In the genomic region with DNA sequence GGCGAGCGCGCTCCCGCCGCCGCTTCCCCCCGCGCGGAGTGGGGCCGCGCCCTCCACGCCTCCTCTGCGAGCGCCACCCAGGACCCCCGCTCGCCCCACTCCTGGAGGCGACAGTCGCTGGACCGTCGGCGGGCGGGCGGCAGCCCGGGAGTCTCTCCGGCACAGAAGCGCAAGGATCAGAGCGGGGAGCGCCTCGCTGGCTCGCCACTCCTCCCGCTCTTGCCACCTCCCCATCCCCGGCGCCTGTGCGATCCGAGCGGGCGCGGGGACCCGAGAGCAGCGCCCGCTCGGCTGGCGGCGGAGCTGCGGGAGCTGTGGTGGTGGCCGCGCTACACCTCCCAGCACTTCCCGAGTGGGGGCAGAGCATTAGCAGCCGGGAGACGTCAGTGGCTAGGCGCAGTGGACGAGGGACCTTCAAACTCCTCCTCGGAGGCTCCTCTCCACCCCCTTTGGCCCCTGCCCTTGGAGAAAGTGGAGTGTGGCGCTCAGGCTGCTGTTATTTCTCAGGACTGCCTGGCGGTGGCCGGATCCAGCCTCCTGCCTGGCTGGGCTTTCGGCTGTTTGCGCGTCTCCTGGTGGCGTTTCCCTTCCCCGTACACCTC, we compare ENCODE assay signal across 8 mouse cellular contexts. TPM values are rescaled to one million over a fixed set of nuclear protein-coding genes. Genes with fewer than 3 reads are reported as not detected.
DNase-seq lines count a peak whose midpoint lies in the region; ATAC-seq and TF ChIP-seq lines count a peak whose summit lies in the region.

A gene (plus strand): TSS at position 113 of the 602 bp plus-strand sequence.

- peak within 1 kb of the TSS; percentile 59 for H3K9ac ChIP-seq in embryonic facial prominence, embryonic 15.5 days
- peak within 1 kb of the TSS; percentile 75 for H3K9ac ChIP-seq in heart, embryonic 11.5 days (ENCODE audit: low read depth, low read length)
- peak within 1 kb of the TSS; percentile 85 for H3K9ac ChIP-seq in kidney, embryonic 14.5 days (ENCODE audit: low read depth, low read length)
- H3K9ac ChIP-seq in midbrain, embryonic 15.5 days, result peak within 1 kb of the TSS; percentile 71

- no peaks in the 10 kb centered on the region for H3K9me3 ChIP-seq in embryonic facial prominence, embryonic 15.5 days (replicated peaks)
- no peaks in the 10 kb centered on the region for H3K9me3 ChIP-seq in heart, embryonic 11.5 days (replicated peaks; ENCODE audit: control insufficient read depth, low read length)
- no peaks in the 10 kb centered on the region for H3K9me3 ChIP-seq in kidney, embryonic 14.5 days (ENCODE audit: control insufficient read depth, low read length)
- H3K9me3 ChIP-seq in midbrain, embryonic 15.5 days, result no peaks in the 10 kb centered on the region

- H3K36me3 ChIP-seq in C2C12 (ENCODE audit: control insufficient read depth, insufficient read depth), result no peaks in the 10 kb centered on the region
- H3K36me3 ChIP-seq in embryonic facial prominence, embryonic 15.5 days, result no peaks in the 10 kb centered on the region
- H3K36me3 ChIP-seq in heart, embryonic 11.5 days (ENCODE audit: control insufficient read depth, insufficient read depth, low read length), result no peaks in the 10 kb centered on the region
- H3K36me3 ChIP-seq in kidney, embryonic 14.5 days (ENCODE audit: control insufficient read depth, insufficient read depth, low read length), result no peaks in the 10 kb centered on the region
- no peaks in the 10 kb centered on the region for H3K36me3 ChIP-seq in midbrain, embryonic 15.5 days (replicated peaks)
- no peaks in the 10 kb centered on the region for H3K36me3 ChIP-seq in testis, adult 2 months (ENCODE audit: control insufficient read depth, insufficient read depth, low read length)

- H3K27me3 ChIP-seq in C2C12 (ENCODE audit: control insufficient read depth, insufficient read depth, insufficient read length), result no peaks in the 10 kb centered on the region
- H3K27me3 ChIP-seq in embryonic facial prominence, embryonic 15.5 days, result peaks cover 17% of the 10 kb centered on the region
- H3K27me3 ChIP-seq in heart, embryonic 11.5 days (ENCODE audit: control insufficient read depth, insufficient read depth, low read length), result peaks cover 6% of the 10 kb centered on the region; the same call in 1 of the 2 replicates
- H3K27me3 ChIP-seq in kidney, embryonic 14.5 days (ENCODE audit: control insufficient read depth, insufficient read depth, low read length), result 0 out of 2 replicates have a peak, but pooled peaks cover 5% of the 10 kb centered on the region
- no peaks in the 10 kb centered on the region for H3K27me3 ChIP-seq in midbrain, embryonic 15.5 days (replicated peaks)
- H3K27me3 ChIP-seq in testis, adult 2 months (ENCODE audit: control insufficient read depth, insufficient read depth, low read length), result no peaks in the 10 kb centered on the region

- peak; percentile 86 for ATAC-seq in embryonic facial prominence, embryonic 15.5 days (ENCODE audit: insufficient number of reproducible peaks, low FRiP score, low TSS enrichment, low read depth)
- ATAC-seq in heart, embryonic 11.5 days (replicated peaks; ENCODE audit: insufficient number of reproducible peaks, low FRiP score, low TSS enrichment), result peak; percentile 79
- ATAC-seq in kidney, embryonic 14.5 days (ENCODE audit: low FRiP score, low TSS enrichment), result peak; percentile 93
- ATAC-seq in midbrain, embryonic 15.5 days (replicated peaks), result peak; percentile 93

- H3K4me1 ChIP-seq in embryonic facial prominence, embryonic 15.5 days, result peaks cover 13% of the 10 kb centered on the region; the same call in 1 of the 2 replicates
- H3K4me1 ChIP-seq in heart, embryonic 11.5 days (ENCODE audit: control insufficient read depth, insufficient read depth, low read length), result peaks cover 11% of the 10 kb centered on the region
- H3K4me1 ChIP-seq in kidney, embryonic 14.5 days (ENCODE audit: control insufficient read depth, insufficient read depth, low read length), result peaks cover 6% of the 10 kb centered on the region; the same call in 1 of the 2 replicates
- H3K4me1 ChIP-seq in midbrain, embryonic 15.5 days, result peaks cover 27% of the 10 kb centered on the region
- peaks cover 9% of the 10 kb centered on the region; the same call in 1 of the 2 replicates for H3K4me1 ChIP-seq in testis, adult 2 months (ENCODE audit: control insufficient read depth, insufficient read depth, low read length)

- peak within 1 kb of the TSS; percentile 6 for H3K4me3 ChIP-seq in C2C12 (ENCODE audit: insufficient read depth, poor library complexity, severe bottlenecking)
- H3K4me3 ChIP-seq in embryonic facial prominence, embryonic 15.5 days (replicated peaks), result peak within 1 kb of the TSS; percentile 76
- H3K4me3 ChIP-seq in heart, embryonic 11.5 days (ENCODE audit: low read depth, low read length), result peak within 1 kb of the TSS; percentile 75
- H3K4me3 ChIP-seq in kidney, embryonic 14.5 days (ENCODE audit: low read length), result peak within 1 kb of the TSS; percentile 83
- peak within 1 kb of the TSS; percentile 84 for H3K4me3 ChIP-seq in midbrain, embryonic 15.5 days
- peak within 1 kb of the TSS; percentile 16 for H3K4me3 ChIP-seq in testis, adult 2 months (ENCODE audit: control insufficient read depth, low read depth, low read length)

- no peak for TF ChIP-seq POLR2A in testis, adult 2 months (IDR thresholded peaks at IDR 0.05; ENCODE audit: control insufficient read depth, low read depth, low read length)

- H3K79me2 ChIP-seq in C2C12 (ENCODE audit: control insufficient read depth, insufficient read depth), result no peaks in the 10 kb centered on the region

- DNase-seq in adrenal gland, postnatal 4 days (ENCODE audit: low spot score in 2 of 2), result peak; percentile 20 to 28
- peak; percentile 45 for DNase-seq in liver

- peak within 1 kb of the TSS; percentile 71 for H3K27ac ChIP-seq in embryonic facial prominence, embryonic 15.5 days (replicated peaks)
- peak within 1 kb of the TSS; percentile 82 for H3K27ac ChIP-seq in heart, embryonic 11.5 days (ENCODE audit: low read depth, low read length)
- H3K27ac ChIP-seq in kidney, embryonic 14.5 days (ENCODE audit: low read depth, low read length), result peak within 1 kb of the TSS; percentile 95
- peak within 1 kb of the TSS; percentile 94 for H3K27ac ChIP-seq in midbrain, embryonic 15.5 days
- no peak within 1 kb of the TSS for H3K27ac ChIP-seq in testis, adult 2 months (ENCODE audit: control insufficient read depth, insufficient read depth, low read depth, low read length)

- peak within 1 kb of the TSS; percentile 55 for H3ac ChIP-seq in C2C12 (ENCODE audit: control insufficient read depth, insufficient read length, low read depth)

- H3K79me3 ChIP-seq in C2C12 (ENCODE audit: low read depth), result no peaks in the 10 kb centered on the region

- H3K4me2 ChIP-seq in embryonic facial prominence, embryonic 15.5 days (replicated peaks), result peak within 1 kb of the TSS; percentile 96
- H3K4me2 ChIP-seq in heart, embryonic 11.5 days, result peak within 1 kb of the TSS; percentile 97
- peak within 1 kb of the TSS; percentile 79 for H3K4me2 ChIP-seq in kidney, embryonic 14.5 days (replicated peaks; ENCODE audit: low read depth, low read length)
- peak within 1 kb of the TSS; percentile 72 for H3K4me2 ChIP-seq in midbrain, embryonic 15.5 days

- TF ChIP-seq CTCF in C2C12 (IDR thresholded peaks at IDR 0.05; ENCODE audit: control insufficient read depth, insufficient read depth, insufficient read length), result no peak
- no peak for TF ChIP-seq CTCF in testis, adult 2 months (IDR thresholded peaks at IDR 0.05; ENCODE audit: control insufficient read depth, insufficient read depth, insufficient replicate concordance, low read depth, low read length)

- under 1% methylated on average over 61 of the region's 61 CpGs for WGBS in embryonic facial prominence, embryonic 15.5 days
- under 1% methylated on average over 59 of the region's 61 CpGs for WGBS in heart, embryonic 11.5 days (ENCODE audit: insufficient replicate concordance)
- WGBS in kidney, embryonic 14.5 days, result under 1% methylated on average over 53 of the region's 61 CpGs
- under 1% methylated on average over 61 of the region's 61 CpGs for WGBS in midbrain, embryonic 15.5 days

TF ChIP-seq in C2C12, 6 proteins besides CTCF, POLR2A, EP300 and RAD21:
- TF ChIP-seq MYOD1 (IDR thresholded peaks at IDR 0.05; ENCODE audit: control insufficient read depth, insufficient read length, low read depth) (no peak), FOSL1 (IDR thresholded peaks at IDR 0.05; ENCODE audit: insufficient read depth, low read length, poor library complexity, severe bottlenecking) (no peak), USF1 (IDR thresholded peaks at IDR 0.05; ENCODE audit: low read depth) (no peak), CEBPB (IDR thresholded peaks at IDR 0.05; ENCODE audit: low read depth) (no peak), MYOG (IDR thresholded peaks at IDR 0.05; ENCODE audit: control insufficient read depth, extremely low read depth, insufficient read length) (no peak), MAX (IDR thresholded peaks at IDR 0.05) (no peak)

RNA-seq across cellular contexts. Expression of the gene that starts here (rescaled TPM):
- 6.0 TPM for polyA plus RNA-seq in C2C12 (2012; fragmentation: generic; extraction: Trizol)
- total RNA-seq in adrenal gland, postnatal 4 days (2021), result 10 to 100 TPM in 1 of 2 experiments, 1 to 10 TPM in 1; 8.6 to 13.4 TPM
- polyA plus RNA-seq in embryonic facial prominence, embryonic 15.5 days (2015; fragmentation: Nextera tagmentation; extraction: Ambion mirVana), result 5.4 and 6.7 TPM in 2 replicates
- 7.0 and 11.2 TPM in 2 replicates for polyA plus RNA-seq in heart, embryonic 11.5 days (2014; fragmentation: Nextera tagmentation; extraction: Ambion mirVana)
- polyA plus RNA-seq in kidney, embryonic 14.5 days (2014; fragmentation: Nextera tagmentation; extraction: Ambion mirVana), result 38.6 and 39.3 TPM in 2 replicates
- polyA plus RNA-seq in midbrain, embryonic 15.5 days (2015; fragmentation: Nextera tagmentation; extraction: Ambion mirVana), result 11.8 and 14.1 TPM in 2 replicates
- polyA plus RNA-seq in testis, adult 2 months (2012; rRNA removed), result 0.22 and 0.42 TPM in 2 replicates

Comparison
In these comparisons a context has a peak if more than half of its experiments do, and no peak if none do; other contexts are left out.
1. H3K4me3 ChIP-seq: peak in every context shown above with its lines; median percentile 84 in midbrain, embryonic 15.5 days; 83 in kidney, embryonic 14.5 days; 76 in embryonic facial prominence, embryonic 15.5 days; 75 in heart, embryonic 11.5 days; 16 in testis, adult 2 months; 6 in C2C12.